20 mouse cellular contexts compared by ENCODE assay signal in the genomic region with DNA sequence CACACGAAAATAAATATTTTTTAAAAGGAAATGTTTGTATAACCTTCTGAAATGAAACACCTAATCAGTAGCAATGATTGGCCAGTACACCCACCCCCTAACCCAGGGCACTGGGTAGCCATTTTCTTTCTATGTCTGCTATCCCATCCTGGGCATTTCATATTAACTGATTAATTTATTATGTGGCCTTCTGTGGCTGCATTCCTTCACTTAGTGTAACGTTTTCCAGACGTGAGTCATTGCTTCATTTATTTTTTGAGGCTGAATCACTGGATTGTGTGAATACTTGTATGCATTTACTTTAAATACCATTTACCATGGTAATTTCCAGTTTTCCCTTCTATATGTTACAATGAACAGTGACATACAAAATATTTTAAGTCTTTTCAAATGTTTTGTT. TPM values are rescaled to one million over a fixed set of nuclear protein-coding genes. Genes with fewer than 3 reads are reported as not detected.
"Had no signal": no experiment of that assay in that cellular context is flagged by ENCODE, and none has a peak within 500 bp of the region (broad histone marks: within the 10 kb centered on the region; RNA-seq: fewer than 3 reads in every experiment).

No protein-coding gene starts in this region.

- H3K4me3 ChIP-seq: limb, embryonic 12.5 days; limb, embryonic 15.5 days; midbrain, embryonic 10.5 days; midbrain, embryonic 13.5 days; stomach, embryonic 15.5 days had no signal

- H3K9me3 ChIP-seq: limb, embryonic 12.5 days; limb, embryonic 15.5 days; stomach, embryonic 15.5 days had no signal

- DNase-seq: kidney, adult 2 months; kidney, postnatal 36 days; left cerebral cortex, postnatal 4 days; liver, postnatal 0 days; lung, embryonic 14.5 days; right cerebral cortex, postnatal 14 days; right cerebral cortex, postnatal 4 days; spleen, adult 18-20 months; thymus, postnatal 25 days had no signal

- H3K4me2 ChIP-seq: limb, embryonic 12.5 days; limb, embryonic 15.5 days; liver, embryonic 11.5 days; lung, embryonic 14.5 days; midbrain, embryonic 13.5 days; stomach, embryonic 15.5 days had no signal

- H3K4me1 ChIP-seq: limb, embryonic 12.5 days; limb, embryonic 15.5 days; midbrain, embryonic 10.5 days; midbrain, embryonic 13.5 days; stomach, embryonic 15.5 days had no signal

- H3K36me3 ChIP-seq: limb, embryonic 12.5 days; limb, embryonic 15.5 days; midbrain, embryonic 10.5 days; midbrain, embryonic 13.5 days; stomach, embryonic 15.5 days had no signal

- H3K27me3 ChIP-seq: limb, embryonic 12.5 days; limb, embryonic 15.5 days; midbrain, embryonic 13.5 days; stomach, embryonic 15.5 days had no signal

- H3K9ac ChIP-seq: limb, embryonic 12.5 days; limb, embryonic 15.5 days; liver, embryonic 14.5 days; liver, postnatal 0 days; lung, embryonic 14.5 days; midbrain, embryonic 13.5 days; stomach, embryonic 15.5 days had no signal

- H3K27ac ChIP-seq: kidney, postnatal 0 days; limb, embryonic 12.5 days; limb, embryonic 15.5 days; liver, embryonic 14.5 days; macrophage; midbrain, embryonic 10.5 days; midbrain, embryonic 13.5 days; stomach, embryonic 15.5 days had no signal

- ATAC-seq: liver, postnatal 0 days; lung, postnatal 0 days; midbrain, embryonic 13.5 days; midbrain, embryonic 16.5 days had no signal

RNA-seq across cellular contexts. Expression of a gene that starts 13.3 kb away (rescaled TPM):
- polyA plus RNA-seq: macrophage had no signal
